Mouse (Mus musculus) liver, postnatal 0 days (tissue): ENCODE data around the gene Tnip3.

Source experiments
- CTCF ChIP-seq: sonication (generic); IDR thresholded peaks from 2 replicates; pipeline ENCODE4 v1.5.1; 2016; ENCODE audit warnings: antibody characterized with exemption, low read depth
- EP300 ChIP-seq: IDR thresholded peaks from 2 replicates; pipeline ENCODE4 v1.6.1; 2016; ENCODE audit warnings: antibody characterized with exemption, low read depth, mild to moderate bottlenecking

DNA sequence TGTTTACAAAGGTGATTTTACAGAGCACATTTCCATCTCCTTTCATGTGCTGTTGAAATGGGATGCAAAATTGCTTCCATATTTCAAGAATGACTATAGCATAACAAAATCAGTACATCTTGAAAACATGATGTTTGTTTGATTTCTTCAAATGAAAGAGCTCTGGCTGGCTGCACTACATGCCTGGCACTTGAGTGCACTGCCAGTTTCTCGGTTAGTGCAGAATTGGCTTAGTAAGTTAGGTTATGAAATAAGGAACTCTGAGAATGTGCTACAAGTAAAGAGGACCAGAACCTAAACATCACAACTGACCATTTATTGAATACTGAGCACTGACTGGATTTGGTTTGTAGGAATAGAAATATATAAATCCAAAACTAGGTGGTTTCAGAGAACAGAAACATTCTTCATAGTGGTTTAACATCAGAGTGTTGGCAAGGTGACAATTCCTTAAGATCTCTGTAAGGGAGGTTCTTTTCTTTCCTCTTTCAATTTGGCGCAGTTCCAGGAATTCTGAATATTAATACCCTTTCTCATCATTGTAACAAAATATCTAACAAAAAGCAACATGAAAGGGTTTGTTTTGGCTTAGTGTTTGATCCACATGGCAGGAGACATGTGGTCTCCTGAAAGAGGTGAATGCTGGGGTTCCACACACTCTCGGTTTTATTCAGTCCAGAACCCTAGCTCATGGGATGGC lies 98.1 kb downstream of the Tnip3 start:
- no peak for TF ChIP-seq CTCF
- TF ChIP-seq EP300, result no peak
